Mouse (Mus musculus) c-Kit-negative CD71-positive TER-119-positive erythroid progenitor cells, embryonic 14.5 days (primary cell): ENCODE data around the gene Fbxl15.

Experiments used
- DNase-seq: peaks from one replicate; pipeline ENCODE4 v3.0.0-alpha.2; 2013; ENCODE audit warnings: low read depth, low spot score

Gene Fbxl15

DNA sequence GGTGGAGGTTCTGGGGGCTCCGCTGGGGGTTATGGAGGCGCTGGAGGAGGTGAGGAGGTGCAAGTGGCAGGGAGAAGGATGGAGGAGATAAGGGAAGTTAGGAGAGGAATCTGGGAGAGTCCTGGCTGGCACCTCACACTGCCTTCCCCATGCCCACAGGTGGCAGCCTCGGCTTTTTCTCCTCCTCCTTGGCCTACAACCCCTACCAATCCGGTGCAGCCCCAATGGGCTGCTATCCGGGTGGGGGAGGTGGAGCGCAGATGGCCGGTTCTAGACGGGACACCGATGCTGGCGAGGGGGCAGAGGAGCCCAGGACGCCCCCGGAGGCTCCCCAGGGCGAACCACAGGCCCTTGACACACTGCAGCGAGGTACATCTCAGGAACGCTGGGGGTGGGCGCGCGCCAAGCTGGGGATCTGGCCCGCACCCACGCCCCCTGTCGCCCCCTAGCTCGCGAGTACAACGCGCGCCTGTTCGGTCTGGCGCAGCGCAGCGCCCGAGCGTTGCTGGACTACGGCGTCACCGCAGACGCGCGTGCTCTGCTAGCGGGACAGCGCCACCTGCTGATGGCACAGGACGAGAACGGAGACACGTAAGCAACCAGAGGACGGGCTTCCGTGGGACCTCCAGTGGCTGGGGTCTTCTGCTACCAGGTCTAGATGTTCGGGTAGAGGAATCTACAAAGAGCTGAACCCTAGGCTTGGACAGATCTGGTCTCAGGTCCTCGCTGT is 19.1 kb upstream of the Fbxl15 start:
- DNase-seq: peak; percentile 65

DNA sequence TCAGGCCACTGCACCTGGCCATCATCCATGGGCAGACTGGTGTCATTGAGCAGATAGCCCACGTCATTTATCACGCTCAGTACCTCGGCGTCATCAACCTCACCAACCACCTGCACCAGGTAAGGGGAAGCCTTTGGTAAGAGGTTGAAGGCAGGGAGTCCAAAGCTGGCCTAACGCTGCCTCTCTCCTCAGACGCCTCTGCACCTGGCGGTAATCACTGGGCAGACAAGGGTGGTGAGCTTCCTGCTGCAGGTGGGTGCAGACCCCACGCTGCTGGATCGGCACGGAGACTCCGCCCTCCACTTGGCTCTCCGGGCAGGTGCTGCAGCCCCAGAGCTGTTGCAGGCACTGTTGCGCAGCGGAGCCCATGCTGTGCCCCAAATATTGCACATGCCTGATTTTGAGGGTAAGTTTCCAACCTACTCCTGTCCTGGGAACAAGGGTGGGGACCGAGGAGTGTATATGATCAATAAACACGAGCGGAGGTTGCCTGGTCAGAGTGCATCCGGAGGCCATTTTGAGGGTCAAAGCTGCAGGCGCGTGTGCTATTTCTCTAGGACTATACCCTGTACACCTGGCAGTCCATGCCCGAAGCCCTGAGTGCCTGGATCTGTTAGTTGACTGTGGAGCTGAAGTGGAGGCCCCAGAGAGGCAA is 18.2 kb upstream of the Fbxl15 start:
- DNase-seq: no peak

DNA sequence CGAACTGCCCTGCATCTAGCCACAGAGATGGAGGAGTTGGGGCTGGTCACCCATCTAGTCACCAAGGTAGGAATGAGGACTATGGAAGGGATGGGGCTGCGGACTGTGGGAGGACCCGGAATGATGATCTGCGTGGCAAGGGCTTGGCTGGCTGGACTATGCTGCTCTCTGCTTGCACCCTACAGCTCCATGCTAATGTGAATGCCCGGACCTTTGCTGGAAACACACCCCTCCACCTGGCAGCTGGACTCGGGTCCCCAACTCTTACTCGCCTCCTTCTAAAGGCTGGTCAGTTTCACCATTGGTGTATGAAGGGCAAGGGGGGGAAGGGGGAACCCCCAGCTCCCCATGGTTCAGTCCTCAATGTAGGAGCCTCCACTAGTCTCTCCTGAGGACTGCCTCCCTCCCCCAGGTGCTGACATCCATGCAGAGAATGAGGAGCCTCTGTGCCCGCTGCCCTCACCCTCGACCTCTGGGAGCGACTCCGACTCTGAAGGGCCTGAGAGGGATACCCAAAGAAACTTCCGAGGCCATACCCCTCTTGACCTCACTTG is 17.6 kb upstream of the Fbxl15 start:
- no peak for DNase-seq

DNA sequence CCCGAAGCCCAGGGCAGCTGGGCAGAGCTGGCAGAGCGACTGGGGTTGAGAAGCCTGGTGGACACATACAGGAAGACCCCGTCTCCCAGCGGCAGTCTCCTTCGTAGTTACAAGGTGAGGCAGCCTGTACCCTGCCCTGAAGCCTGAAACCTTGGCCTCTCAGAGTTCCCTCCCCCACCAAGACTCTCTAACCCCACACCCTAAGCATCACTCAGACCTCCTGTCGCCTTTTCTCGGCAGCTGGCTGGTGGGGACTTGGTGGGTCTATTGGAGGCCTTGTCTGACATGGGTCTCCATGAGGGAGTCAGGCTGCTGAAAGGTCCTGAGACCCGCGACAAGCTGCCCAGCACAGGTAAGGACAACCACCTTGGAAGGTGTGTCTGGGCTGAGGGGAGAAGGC is 16.6 kb upstream of the Fbxl15 start:
- DNase-seq: no peak

DNA sequence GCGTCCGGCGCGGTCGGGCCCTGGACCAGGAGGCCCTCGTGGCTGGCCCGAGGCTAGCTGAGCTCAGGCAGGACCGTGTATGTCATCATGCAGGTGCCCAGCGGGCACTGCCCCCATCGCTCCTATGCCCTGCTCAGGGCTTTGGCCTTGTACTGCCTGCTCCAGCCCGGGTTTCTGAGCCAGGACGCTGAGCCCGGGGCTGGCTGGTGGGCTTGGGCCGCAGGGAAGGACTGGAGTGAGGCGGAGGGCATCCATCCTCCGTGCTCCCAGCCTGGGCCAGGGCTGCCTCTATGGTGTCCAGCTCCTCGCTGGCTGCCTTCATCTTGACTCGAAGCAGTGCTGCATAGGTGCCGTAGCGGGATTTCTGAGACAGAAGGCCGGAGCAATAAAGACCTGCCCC is 15.4 kb upstream of the Fbxl15 start:
- DNase-seq: no peak

DNA sequence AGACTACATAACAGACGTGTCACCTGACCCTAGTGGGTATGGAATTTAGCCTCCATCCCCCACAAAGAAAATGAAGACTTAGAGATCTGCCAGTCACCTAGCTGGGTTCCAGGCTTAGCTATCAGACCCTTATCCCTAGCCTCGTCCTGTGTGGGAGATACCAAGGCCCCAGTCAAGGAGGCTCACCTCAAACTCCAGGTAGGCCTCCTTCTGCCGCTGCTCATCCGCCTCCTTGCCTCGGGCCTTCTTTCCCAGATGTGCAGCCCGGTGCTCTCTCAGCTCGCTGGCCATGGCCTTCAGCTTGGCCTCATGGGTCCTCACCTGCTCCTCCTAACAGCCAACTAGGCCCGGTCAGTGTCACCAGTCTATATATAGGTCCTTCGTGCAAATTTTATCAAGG is 14.9 kb upstream of the Fbxl15 start:
- no peak for DNase-seq

DNA sequence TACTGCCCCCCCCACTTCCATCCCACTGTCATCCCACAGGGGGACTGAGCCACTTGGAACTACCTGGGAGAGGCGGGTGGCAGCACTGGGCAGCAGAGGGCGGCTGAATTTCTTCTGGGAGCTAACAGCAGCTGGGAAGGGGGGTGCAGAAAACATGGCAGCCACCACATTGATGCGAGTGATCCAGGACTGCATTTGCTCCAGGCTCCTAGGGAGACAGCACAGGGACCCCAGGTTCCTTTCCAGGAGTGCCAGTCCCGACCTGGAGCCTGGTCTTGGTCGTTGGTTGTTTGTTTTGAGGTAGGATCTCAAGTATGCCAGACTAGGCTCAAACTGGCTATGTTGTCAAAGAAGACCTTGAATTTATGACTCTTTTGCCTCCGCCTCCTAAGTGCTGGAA is 14.4 kb upstream of the Fbxl15 start:
- DNase-seq: no peak

DNA sequence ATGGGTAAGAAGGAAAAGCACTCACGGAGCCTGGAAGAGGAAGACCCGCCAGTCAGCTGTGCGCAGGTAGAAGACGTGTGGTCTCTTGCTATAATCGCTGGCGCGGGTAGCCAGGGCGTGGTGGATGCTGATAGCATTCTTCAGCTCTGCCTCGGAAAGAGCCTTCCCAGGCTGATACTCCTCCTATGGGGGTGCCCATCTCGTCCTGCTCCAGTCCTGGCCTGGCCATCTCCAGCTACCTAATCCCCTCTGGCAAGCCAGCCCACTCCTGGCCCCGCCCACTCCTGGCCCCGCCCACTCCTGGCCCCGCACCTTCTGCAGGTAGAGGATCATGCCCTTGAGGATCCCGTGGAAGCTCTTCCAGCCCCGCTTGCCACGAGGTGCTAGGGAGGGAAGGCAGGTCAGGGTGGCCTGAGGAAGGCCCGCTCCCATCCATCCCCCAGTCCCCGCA is 13.8 kb upstream of the Fbxl15 start:
- DNase-seq: peak; percentile 53

DNA sequence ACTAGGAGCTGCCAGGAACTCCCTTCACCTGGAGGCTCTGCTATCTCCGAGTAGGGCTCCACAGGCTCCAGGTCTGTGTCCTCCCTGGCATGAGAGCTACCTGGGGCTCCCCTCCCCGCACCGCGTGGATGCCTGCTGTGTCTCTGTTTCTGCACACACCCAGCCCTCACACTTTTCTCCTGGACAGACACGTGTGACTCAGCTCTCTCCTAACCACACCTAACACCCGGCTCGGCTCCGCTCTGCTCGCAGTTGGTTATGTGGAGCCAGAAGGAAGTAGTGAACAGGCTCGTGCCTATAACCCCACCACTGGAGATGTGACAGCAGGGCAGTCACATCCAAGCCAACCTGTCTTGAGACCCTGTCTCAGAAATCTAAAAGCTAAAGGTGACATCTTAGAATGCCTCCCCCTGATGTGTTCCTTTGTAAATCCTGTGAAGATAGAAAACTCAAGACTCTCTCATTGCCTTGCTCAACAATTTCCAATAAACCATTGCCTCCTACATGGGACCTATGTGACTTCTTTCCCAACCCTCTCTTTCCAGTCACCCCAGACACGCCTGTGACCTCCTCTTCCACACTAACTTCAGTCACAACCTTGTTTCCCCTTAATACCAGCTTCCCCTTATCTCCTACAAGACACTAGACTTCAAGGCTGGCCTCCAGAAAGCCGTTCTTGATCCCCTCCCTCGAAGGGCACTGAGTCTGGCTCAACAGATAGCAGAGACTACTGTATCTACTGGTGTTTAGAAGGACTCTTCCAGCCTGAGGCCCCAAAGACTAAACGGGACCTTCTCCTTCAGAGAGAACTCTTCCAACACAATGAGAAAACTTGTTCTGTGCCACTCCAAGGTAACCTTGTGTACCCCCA is 12.9 kb upstream of the Fbxl15 start:
- peak; percentile 71 for DNase-seq

DNA sequence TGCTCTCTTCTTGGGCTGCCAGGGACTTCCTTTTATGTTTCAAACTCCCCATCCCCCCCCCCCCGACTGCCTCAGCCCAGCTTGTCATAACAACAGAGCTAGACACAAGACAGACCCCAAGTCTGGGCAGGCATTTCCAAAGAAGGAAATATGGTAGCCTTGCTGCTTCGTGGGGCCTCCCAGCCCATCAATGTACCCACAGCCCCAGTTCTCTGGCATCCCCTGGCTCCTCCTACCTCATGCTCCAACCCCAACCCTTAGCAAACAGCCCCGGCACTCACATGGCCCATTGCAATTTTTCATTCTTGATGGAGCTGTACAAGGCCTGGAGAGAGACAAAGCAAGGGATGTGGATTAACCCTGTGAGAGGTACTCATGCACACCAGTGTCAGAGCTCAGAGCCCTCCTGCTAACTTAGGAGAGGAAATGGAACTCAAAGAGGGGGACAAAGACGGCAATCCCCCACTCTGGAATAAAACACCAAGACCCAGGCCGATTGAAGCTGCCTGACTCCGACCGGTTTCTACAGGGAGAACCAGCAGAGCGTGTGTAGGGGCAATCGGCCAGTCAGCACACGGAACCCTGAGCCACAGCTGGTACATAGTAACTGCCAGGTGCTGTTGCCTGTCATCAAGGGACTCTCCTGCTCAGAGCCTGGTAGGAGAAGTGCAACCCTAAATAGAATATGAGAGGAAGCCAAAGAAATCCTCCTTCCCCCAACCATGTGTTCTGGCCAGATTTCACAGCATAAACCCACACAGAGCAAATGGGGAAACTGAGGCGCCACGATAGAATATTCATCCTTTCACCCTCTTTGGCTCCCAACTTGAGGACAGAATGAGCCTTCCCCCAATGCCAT is 12.0 kb upstream of the Fbxl15 start:
- DNase-seq: no peak

DNA sequence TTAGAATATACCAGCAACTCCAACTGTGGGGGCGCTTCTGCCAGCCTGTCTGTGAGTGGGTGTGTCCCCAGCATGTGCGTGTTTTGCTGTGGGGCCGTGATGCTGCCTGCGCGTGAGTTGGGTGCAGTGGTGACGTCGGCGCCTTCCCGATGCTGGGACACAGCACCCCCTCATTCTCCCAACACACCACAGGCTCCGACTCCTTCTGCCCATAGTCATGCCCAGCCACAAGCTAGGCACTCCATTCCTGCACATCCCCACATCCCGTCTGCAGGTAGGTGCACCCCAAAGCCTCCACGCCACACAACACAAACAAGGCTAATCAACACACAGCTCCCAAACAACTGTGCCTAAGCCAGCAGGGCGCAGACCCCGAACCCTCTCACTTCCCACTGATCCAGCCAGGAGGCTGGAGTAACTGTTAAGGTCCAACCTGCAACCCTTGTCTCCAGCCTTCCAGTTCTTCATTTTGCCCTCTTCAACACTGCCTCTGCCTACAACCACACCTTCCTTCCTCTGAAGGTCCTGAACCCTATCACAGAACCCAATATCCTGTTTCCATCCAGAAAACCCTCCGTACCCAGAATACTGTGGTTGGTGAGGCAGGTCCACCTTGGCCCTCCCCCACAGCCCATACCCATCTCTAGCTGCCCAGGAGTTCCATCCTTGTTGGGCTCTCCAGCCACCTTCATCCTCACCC is 11.0 kb upstream of the Fbxl15 start:
- no peak for DNase-seq

DNA sequence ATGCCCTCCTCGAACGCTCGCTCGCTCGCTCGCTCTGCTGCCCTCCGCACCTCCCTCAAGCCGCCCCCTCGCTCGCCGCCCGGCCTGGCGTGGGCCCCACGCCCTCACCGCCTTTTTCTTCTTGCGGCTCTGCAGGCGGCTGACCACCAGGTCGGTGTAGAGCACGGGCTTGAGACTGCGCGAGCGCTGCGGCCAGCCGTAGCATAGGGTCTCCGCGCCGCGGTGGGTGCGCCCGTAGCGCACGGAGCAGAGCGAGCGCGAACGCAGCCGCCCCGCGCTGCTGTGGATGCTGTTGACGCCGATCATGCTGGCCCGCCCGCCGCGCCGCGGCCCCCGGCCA is 10.5 kb upstream of the Fbxl15 start:
- no peak for DNase-seq

DNA sequence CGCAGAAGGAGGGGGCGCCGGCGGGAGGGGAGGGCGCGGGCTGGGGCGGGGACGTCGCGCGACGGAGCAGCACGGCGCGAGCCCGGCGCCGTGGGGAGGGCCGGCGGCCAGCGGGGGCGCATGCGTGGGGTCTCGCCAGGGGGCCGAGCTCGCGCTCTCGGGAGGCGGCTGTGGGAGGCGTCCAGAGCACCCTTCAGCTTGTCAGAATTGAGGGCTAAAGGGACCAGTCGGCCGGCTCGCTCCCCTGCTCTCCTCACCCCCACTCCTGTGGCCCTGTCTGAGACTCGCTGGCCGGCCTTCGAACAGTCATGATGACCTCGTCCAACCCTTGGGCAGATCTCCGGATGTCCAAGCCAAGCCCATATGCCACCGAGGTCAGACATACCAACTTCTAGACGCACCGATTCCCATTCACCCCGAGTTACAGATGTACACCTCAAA is 9.9 kb upstream of the Fbxl15 start:
- DNase-seq: no peak

DNA sequence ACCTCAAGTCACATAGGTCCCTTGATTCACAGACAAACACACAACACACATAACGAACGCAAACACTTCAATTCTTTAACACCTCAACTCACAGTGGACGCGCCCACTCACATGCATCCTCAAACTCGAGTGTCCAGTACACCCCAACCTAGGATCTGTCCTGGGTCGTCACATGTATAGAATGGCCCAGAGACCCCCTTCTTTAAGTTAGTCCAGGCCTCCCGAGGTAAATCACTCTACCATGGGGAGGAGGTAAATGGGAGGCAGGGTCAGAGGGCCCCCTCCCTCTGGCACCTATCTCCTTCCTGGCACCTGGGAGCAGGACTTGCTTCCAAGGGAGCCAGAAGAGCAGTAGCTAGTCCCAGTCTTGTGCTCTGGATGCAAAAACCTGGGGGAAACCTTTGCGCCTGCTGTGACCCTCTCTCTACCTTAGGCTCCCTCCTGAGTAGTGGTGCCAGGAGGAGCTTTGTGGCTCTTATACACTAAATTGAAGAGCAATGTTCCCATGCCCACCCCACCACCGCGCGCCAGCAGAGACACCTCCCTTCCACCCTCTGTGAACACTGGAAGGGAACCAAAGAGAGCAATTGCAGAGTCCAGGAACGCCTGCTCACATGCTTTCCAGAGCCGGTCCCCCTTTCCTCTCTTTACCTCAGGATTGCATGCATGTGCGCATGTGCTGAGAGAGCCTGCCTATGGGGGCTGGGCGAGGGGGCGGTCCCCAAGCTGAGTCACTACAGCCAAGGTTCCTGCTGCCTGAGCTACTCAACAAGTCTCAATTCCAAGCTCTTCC is 9.2 kb upstream of the Fbxl15 start:
- DNase-seq: no peak

DNA sequence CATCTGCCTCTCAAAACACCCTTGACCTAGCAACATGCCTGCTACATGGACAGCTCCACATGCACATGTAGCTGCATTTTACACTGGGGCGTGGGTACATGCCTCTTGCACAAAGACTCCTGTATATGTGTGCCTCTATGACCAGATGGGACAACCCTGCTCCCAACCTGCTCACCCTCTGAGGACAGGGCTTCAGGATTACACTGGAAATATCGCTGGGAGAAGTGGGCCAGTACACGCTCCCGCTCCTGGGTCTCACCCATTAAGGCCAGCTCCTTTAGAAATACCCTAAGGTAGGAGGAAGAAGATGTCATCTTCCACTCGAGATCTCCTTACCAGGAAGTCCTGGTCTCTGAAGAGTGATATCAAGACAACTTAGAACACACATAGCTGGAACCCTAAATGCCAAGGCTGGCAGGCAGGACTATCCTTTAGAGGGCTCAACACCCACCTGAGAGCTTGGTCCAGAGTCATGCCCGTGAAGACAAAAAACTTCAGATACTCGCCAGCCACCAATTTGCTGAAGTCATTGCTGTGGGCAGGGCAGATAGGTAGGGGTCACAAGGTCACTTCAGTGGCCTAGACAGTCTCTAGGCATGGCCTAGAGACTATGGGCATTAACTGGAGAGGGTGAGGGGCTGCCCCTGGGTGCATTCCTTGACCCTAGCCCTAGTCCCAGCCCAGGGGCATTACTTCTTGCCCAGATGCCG is 7.8 kb upstream of the Fbxl15 start:
- no peak for DNase-seq

DNA sequence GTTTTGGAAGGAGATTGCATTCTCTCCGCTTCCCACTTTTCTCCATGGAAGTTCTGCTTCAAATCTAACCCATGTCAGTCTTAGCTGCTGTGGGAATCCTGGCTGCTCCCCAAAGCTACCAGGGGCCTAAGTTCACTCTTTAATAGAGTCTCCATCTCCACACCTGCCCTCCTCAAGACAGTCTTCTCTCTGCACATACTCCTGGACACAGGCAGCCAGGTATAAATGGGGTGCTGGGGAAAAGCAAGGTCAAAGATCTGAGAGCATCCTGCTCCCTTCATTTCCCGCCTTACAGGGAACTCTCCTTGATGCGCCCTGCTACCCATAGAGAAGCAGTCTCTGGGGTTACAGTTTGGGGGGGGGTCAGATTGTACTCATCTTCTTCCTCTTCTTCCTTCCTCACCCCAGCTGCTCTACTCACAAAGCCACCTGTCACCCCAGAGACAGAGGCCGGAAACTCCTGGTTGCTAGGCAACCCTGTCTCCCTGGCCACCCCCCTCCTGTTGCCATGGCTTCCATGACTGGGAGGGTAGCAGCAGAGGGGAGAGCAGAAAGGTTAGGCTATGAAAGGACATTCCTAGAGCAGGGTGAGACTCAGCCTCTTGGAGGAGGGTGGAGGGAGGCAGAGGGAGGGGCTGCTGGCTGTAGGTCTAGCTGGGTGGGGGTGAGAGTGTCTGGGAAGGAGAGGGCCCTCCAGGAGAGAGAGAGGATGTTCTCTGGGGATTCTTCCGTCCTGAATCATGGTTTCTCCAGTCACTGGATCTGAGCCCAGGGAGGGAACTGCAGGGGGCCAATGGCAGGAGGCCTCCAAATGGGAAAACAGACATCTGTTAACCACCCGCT is 6.7 kb upstream of the Fbxl15 start:
- no peak for DNase-seq

DNA sequence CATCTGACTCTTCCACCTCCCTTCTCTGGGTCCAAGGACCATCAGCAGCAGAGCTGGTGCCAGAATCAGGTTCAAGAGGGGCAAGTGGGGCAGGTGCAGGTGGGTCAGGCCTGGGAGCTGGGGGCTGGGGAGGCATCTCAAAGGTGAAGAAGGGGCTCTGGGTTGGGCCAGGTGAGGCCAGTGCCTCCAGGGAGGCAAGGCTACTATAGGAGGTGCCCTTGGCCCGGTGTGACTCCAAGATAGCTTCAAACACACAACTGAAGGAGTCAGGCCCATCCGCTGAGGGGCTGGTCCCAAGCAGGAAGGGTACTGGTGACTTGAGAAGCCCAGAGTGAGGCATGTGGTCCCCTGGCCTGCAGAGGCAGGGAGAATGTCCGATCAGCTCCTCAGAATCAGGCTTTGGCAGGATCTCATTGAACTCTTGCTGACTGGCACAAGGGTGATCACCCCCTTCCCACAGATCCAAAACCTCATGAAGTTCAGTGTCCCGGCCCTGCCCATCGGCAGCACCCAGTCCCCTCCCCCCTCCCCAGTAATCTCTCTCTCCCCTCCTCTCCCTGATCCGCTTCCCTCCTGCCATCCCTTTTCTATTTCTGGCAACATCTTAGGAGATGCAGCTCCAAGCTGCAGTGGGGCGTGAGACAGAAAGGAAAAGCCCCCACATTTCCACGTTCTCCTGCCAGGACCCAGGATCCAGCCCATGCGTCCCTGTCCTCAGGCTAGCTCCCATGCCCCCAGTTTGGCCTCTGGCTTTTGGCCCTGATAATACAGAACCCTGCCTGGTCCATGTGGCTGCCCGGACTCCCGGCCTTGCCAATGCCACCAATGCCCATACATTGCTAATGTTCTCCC is 5.6 kb upstream of the Fbxl15 start:
- DNase-seq: no peak
